Mouse (Mus musculus): ENCODE data around the gene Myrfl. TPM values are rescaled to one million over a fixed set of nuclear protein-coding genes. Genes with fewer than 3 reads are reported as not detected.

The Myrfl gene
- total and polyA plus RNA-seq, 2 experiments from 2014 or later = not detected

DNA sequence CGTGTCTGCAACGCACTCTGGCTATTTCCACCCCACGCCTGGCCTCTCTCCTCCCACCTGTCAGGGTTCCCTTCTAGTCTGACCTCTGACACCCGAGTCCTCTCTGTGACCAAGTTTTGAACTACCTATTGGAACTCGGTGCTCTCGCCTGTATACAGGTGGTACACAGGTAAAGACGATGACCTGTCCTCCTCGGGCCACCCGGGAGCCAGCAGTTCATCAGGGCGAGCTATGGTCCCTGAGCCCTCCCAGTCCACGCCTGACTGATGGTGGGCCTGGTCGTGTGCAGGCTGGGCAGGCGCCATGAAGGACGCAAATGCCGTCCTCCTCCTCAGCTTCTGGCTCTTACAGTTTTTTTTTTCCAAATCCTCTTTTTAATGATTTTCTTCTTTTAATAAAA, 24.7 kb upstream of the Myrfl start:
- Histone ChIP-seq H3K9ac (no peak overlapping the region), H3K36me3 (ENCODE audit: insufficient read depth) (peaks cover 32% of the 10 kb centered on the region), H3K4me2 (ENCODE audit: low read depth) (no peak overlapping the region), H3K27me3 (ENCODE audit: insufficient read depth, low read length) (no peaks in the 10 kb centered on the region), H3K4me3 (ENCODE audit: low read depth, low read length) (no peak overlapping the region), H3K27ac (ENCODE audit: low read depth, low read length) (no peak overlapping the region), H3K4me1 (ENCODE audit: insufficient read depth) (no peaks in the 10 kb centered on the region), H3K9me3 (ENCODE audit: low read length) (no peaks in the 10 kb centered on the region)
- DNase-seq (no peak), ATAC-seq (no peak)
- TF ChIP-seq CTCF (IDR thresholded peaks at IDR 0.05; ENCODE audit: low read depth) = no peak
- 94% methylated on average over 15 of the region's 15 CpGs for WGBS

DNA sequence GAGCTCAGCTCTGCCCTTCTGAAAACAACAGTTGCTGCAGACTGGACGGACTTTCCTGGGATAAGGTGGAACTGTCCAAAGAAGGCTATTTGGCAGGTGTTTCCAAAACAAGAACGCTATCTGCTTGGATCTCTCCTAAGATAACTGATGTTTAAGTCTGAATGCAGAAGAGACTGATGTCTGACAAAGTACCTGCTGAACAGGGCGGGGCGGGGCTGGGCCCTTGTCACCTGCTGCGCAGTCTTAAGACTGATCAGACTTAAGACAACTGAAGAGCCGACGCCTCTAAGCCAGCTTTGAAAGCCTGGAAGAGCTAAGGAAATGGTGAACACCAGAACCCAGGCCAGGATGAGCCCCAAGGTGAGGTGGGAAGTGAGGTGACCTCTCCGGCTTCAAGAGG, 23.9 kb upstream of the Myrfl start:
- 94% methylated on average over 8 of the region's 8 CpGs for WGBS
- ATAC-seq = no peak
- Histone ChIP-seq H3K36me3 (ENCODE audit: insufficient read depth) (peaks cover 29% of the 10 kb centered on the region), H3K9ac (no peak overlapping the region), H3K27me3 (ENCODE audit: insufficient read depth, low read length) (no peaks in the 10 kb centered on the region), H3K9me3 (ENCODE audit: low read length) (no peaks in the 10 kb centered on the region), H3K4me1 (ENCODE audit: insufficient read depth) (no peaks in the 10 kb centered on the region), H3K4me3 (ENCODE audit: low read depth, low read length) (no peak overlapping the region), H3K27ac (ENCODE audit: low read depth, low read length) (no peak overlapping the region), H3K4me2 (ENCODE audit: low read depth) (no peak overlapping the region)
- TF ChIP-seq CTCF (IDR thresholded peaks at IDR 0.05; ENCODE audit: low read depth) = no peak
- no peak for DNase-seq

DNA sequence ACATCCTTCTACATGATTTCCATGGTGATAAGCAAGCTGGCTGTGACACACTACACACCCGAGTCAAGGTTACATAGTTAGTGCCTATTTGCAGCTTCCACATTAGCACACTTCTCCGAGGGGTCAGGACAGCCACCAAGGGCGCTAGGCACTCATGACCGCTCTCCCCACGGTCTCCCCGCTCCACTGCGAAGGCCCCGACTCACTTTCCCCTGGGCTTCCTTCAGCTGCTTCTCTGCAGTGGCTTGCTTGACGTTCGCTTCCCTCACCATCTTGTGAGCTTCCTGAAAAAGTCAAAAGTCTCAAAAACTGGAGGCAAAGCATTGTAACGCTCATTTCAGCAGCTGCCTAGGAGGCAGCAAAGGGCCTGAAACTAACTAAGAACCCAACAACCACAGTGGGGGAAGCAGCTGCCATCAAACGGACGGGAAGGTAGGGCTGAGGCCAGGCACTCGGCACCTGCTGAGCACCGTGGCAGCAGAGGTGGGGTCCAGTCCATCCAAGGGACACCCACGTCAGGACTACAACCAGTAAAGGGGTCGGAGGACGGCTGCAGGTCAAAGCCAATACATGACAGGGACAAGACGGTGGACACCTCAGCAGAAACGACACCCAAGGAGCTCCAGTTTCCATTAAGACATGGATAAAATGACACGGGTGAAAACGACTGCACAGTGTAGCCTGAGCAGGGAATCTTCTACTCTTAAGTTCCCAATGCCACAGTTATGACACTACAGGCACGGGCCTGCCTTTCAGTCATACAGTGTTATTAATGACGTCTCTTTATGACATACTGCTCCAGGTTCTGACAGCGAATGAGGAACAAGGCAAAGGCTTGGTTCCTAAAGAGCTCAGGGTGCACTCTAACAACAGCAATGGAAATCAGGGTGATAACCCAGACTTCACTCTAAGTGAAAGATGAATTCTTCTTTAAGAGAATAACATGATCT, 22.9 kb upstream of the Myrfl start:
- TF ChIP-seq CTCF (IDR thresholded peaks at IDR 0.05; ENCODE audit: low read depth) = no peak
- Histone ChIP-seq H3K36me3 (ENCODE audit: insufficient read depth) (peaks cover 26% of the 10 kb centered on the region), H3K4me1 (ENCODE audit: insufficient read depth) (no peaks in the 10 kb centered on the region), H3K4me2 (ENCODE audit: low read depth) (no peak overlapping the region), H3K9ac (no peak overlapping the region), H3K9me3 (ENCODE audit: low read length) (no peaks in the 10 kb centered on the region), H3K27me3 (ENCODE audit: insufficient read depth, low read length) (no peaks in the 10 kb centered on the region), H3K4me3 (ENCODE audit: low read depth, low read length) (no peak overlapping the region), H3K27ac (ENCODE audit: low read depth, low read length) (no peak overlapping the region)
- DNase-seq (no peak), ATAC-seq (no peak)
- 91% methylated on average over 25 of the region's 25 CpGs for WGBS

DNA sequence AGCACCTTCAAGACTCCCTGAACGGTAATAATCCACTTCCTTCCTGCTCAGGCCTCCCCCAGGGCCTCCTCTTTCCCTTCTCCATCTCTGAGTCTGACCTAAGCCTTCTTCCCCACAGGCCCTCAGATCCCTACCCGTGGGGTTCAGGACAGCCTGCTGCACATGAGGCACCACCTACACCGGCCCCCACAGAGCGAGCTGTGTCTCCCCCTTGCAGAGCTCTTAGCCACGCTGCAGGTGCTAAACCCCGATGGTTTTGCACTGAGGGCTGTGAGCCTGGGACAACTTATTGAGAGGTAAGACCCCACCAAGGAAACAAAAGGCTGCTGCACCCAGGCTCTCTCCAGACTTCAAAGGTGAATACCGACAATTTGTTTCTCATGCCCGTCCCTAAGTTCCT, 19.9 kb upstream of the Myrfl start:
- H3K9ac ChIP-seq = no peak overlapping the region
- peaks cover 32% of the 10 kb centered on the region for H3K36me3 ChIP-seq (ENCODE audit: insufficient read depth)
- TF ChIP-seq CTCF (IDR thresholded peaks at IDR 0.05; ENCODE audit: low read depth) = no peak
- H3K4me1 ChIP-seq (ENCODE audit: insufficient read depth) = no peaks in the 10 kb centered on the region
- 90% methylated on average over 8 of the region's 8 CpGs for WGBS
- ATAC-seq = no peak
- H3K4me3 ChIP-seq (ENCODE audit: low read depth, low read length) = no peak overlapping the region
- no peaks in the 10 kb centered on the region for H3K27me3 ChIP-seq (ENCODE audit: insufficient read depth, low read length)
- no peaks in the 10 kb centered on the region for H3K9me3 ChIP-seq (ENCODE audit: low read length)
- no peak overlapping the region for H3K4me2 ChIP-seq (ENCODE audit: low read depth)
- H3K27ac ChIP-seq (ENCODE audit: low read depth, low read length) = no peak overlapping the region
- DNase-seq = no peak

DNA sequence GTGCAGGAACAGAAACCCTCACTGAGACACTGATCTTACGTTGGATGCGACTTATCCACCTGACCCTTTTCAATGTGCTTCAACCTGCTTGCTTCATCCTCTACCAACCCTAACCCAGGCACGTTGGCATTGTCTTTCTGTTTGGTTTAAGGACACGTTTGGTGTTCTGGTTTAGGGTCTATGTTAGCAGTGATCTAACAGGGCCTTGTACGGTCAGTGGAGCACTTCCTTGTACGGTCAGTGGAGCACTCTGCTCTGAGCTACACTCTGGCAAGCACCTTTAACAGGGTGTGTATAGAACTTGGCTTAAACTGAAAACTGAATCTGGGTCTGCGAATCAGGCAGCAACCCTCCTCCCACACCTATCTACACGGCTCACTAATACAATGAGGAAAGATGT, 18.6 kb upstream of the Myrfl start:
- Histone ChIP-seq H3K27ac (ENCODE audit: low read depth, low read length) (no peak overlapping the region), H3K9ac (no peak overlapping the region), H3K4me2 (ENCODE audit: low read depth) (no peak overlapping the region), H3K9me3 (ENCODE audit: low read length) (no peaks in the 10 kb centered on the region), H3K27me3 (ENCODE audit: insufficient read depth, low read length) (no peaks in the 10 kb centered on the region), H3K4me3 (ENCODE audit: low read depth, low read length) (no peak overlapping the region), H3K36me3 (ENCODE audit: insufficient read depth) (peaks cover 40% of the 10 kb centered on the region), H3K4me1 (ENCODE audit: insufficient read depth) (no peaks in the 10 kb centered on the region)
- 95% methylated on average over 8 of the region's 8 CpGs for WGBS
- no peak for TF ChIP-seq CTCF (IDR thresholded peaks at IDR 0.05; ENCODE audit: low read depth)
- ATAC-seq = no peak
- no peak for DNase-seq

DNA sequence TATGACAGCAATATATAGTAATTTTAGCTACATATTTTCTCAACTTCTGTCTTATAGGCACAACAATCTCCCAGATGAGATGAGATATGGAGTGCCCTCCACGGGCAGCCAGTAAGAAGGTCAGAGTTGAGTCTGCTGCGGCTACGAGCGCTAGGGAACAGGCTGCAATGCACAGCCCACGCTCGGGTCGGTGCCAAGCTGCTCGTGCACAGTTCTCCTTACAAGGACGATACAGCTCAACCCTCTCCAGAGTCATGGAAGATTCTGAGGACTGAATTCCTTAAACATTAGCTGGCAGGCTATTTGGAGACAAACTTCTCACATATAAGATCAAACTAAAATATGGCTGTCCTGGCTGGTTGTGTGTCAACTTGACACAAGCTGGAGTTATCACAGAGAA, 17.9 kb upstream of the Myrfl start:
- DNase-seq (no peak), ATAC-seq (no peak)
- Histone ChIP-seq H3K4me3 (ENCODE audit: low read depth, low read length) (no peak overlapping the region), H3K36me3 (ENCODE audit: insufficient read depth) (peaks cover 46% of the 10 kb centered on the region), H3K4me2 (ENCODE audit: low read depth) (no peak overlapping the region), H3K27ac (ENCODE audit: low read depth, low read length) (no peak overlapping the region), H3K4me1 (ENCODE audit: insufficient read depth) (no peaks in the 10 kb centered on the region), H3K9me3 (ENCODE audit: low read length) (no peaks in the 10 kb centered on the region), H3K9ac (no peak overlapping the region), H3K27me3 (ENCODE audit: insufficient read depth, low read length) (no peaks in the 10 kb centered on the region)
- no peak for TF ChIP-seq CTCF (IDR thresholded peaks at IDR 0.05; ENCODE audit: low read depth)
- 91% methylated on average over 9 of the region's 9 CpGs for WGBS

DNA sequence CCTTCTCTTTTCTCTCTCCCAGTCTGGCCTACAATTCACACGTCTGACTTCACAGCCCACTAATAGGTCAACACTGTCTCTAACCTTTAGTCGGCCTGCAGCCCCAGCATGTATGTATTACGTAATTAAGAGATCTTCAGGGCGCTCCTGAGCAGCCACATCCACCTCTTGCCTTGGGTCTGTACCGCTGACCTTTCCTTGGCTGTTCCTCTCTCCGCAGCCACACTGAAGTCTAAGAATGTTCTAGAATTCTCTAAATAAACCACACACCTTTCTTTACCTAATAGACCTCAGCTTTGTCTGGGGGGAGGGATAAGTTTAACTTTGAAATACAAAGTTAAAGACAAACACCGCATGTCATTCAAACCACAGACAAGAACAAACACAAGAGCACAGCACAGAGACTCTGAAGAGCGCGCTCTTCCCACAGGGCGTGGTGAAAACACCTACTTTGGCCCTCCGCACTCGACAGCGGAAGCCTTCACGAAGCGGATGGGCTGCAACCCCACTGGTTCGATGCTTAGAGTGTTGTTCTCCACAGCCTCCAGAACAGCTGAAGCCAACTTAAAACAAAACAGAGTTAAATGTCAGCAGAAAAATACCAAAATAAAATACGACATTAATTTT, 17.0 kb upstream of the Myrfl start:
- ATAC-seq (no peak), DNase-seq (no peak)
- H3K4me2 ChIP-seq (ENCODE audit: low read depth) = no peak overlapping the region
- no peak overlapping the region for H3K27ac ChIP-seq (ENCODE audit: low read depth, low read length)
- no peaks in the 10 kb centered on the region for H3K9me3 ChIP-seq (ENCODE audit: low read length)
- no peaks in the 10 kb centered on the region for H3K27me3 ChIP-seq (ENCODE audit: insufficient read depth, low read length)
- H3K4me1 ChIP-seq (ENCODE audit: insufficient read depth) = no peaks in the 10 kb centered on the region
- H3K4me3 ChIP-seq (ENCODE audit: low read depth, low read length) = no peak overlapping the region
- no peak overlapping the region for H3K9ac ChIP-seq
- H3K36me3 ChIP-seq (ENCODE audit: insufficient read depth) = peaks cover 48% of the 10 kb centered on the region
- 95% methylated on average over 17 of the region's 17 CpGs for WGBS
- no peak for TF ChIP-seq CTCF (IDR thresholded peaks at IDR 0.05; ENCODE audit: low read depth)

All from forebrain, postnatal 0 days (tissue).